Mouse (Mus musculus) C2C12 (cell line): Measurements from ENCODE around the gene Cyp27a1. TPM values are rescaled to one million over a fixed set of nuclear protein-coding genes. Genes with fewer than 3 reads are reported as not detected.

Experiments
- H3K27me3 ChIP-seq: one replicate; pipeline ENCODE4 v1.6.1; 2011; ENCODE audit not compliant: control insufficient read depth, insufficient read depth, insufficient read length
- H3K36me3 ChIP-seq: one replicate; pipeline ENCODE4 v1.6.1; 2011; ENCODE audit not compliant: control insufficient read depth, insufficient read depth
- H3K4me3 ChIP-seq: one replicate; pipeline ENCODE4 v1.5.1; 2011; ENCODE audit warnings: mild to moderate bottlenecking, control low read depth; ENCODE audit not compliant: poor library complexity, insufficient read depth, severe bottlenecking
- H3K79me2 ChIP-seq: one replicate; pipeline ENCODE4 v1.6.1; 2011; ENCODE audit not compliant: control insufficient read depth, insufficient read depth
- H3K79me3 ChIP-seq: one replicate; pipeline ENCODE4 v1.6.1; 2011; ENCODE audit warnings: low read depth, control low read depth
- H3ac ChIP-seq: one replicate; pipeline ENCODE3; 2011; ENCODE audit warnings: low read depth; ENCODE audit not compliant: control insufficient read depth, insufficient read length
- CEBPB ChIP-seq: IDR thresholded peaks from one replicate; pipeline ENCODE4 v1.6.1; 2011; ENCODE audit warnings: low read depth, mild to moderate bottlenecking, control low read depth, moderate library complexity
- CTCF ChIP-seq: IDR thresholded peaks from one replicate; pipeline ENCODE4 v1.5.1; 2011; ENCODE audit not compliant: control insufficient read depth, insufficient read depth, insufficient read length
- FOSL1 ChIP-seq: IDR thresholded peaks from one replicate; pipeline ENCODE4 v1.8.0; 2011; ENCODE audit warnings: mild to moderate bottlenecking, low read length; ENCODE audit not compliant: poor library complexity, insufficient read depth, severe bottlenecking
- MAX ChIP-seq: IDR thresholded peaks from one replicate; pipeline ENCODE4 v1.6.1; 2011; ENCODE audit warnings: mild to moderate bottlenecking, control low read depth
- MYOD1 ChIP-seq: IDR thresholded peaks from one replicate; pipeline ENCODE4 v1.6.1; 2011; ENCODE audit warnings: low read depth; ENCODE audit not compliant: control insufficient read depth, insufficient read length
- MYOG ChIP-seq: IDR thresholded peaks from one replicate; pipeline ENCODE4 v1.6.1; 2011; ENCODE audit not compliant: control insufficient read depth, insufficient read length; ENCODE audit errors: extremely low read depth
- USF1 ChIP-seq: IDR thresholded peaks from one replicate; pipeline ENCODE4 v1.6.1; 2011; ENCODE audit warnings: low read depth, mild to moderate bottlenecking, control low read depth, moderate library complexity
- polyA plus RNA-seq: library from polyadenylated mRNA; unstranded; fragments of >200 nt; fragmentation: generic; extraction: Trizol; gene quantifications from one replicate; pipeline ENCODE4 v1.2.1, GENCODE M21; 2012; ENCODE audit warnings: missing spikeins

Gene Cyp27a1
- polyA plus RNA-seq, 1 experiment: 0.05 TPM

- TF ChIP-seq USF1: no peak
- TF ChIP-seq FOSL1: no peak
- TF ChIP-seq CTCF: no peak
- TF ChIP-seq MYOD1: no peak
- no peak for TF ChIP-seq MAX
- TF ChIP-seq CEBPB: no peak
- Histone ChIP-seq H3ac (no peak overlapping the region), H3K4me3 (no peak overlapping the region)
These were observed 23.6 kb downstream of the Cyp27a1 start for GRCm38 (mm10) chr1:74736977-74737376.

DNA sequence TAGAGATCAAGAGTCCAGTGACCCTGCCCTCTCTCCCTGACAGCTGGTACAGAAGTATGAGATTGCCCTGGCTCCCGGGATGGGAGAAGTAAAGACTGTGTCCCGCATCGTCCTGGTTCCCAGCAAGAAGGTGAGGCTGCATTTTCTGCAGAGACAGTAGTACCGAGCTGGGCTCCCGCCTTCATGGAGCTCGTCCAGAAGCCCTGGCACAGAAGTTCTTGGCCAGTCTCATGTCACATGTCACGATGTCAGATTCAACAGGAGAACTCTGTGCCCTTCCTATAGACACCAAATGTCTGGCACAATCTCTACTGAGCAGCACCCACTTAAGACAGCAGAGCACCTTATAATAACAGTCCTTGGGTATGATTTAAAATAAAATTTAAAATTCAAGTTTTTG is 24.1 kb downstream of the Cyp27a1 start:
- Histone ChIP-seq H3K4me3 (no peak overlapping the region), H3K79me2 (no peaks in the 10 kb centered on the region), H3K27me3 (peaks cover 7% of the 10 kb centered on the region), H3ac (no peak overlapping the region), H3K36me3 (no peaks in the 10 kb centered on the region), H3K79me3 (no peaks in the 10 kb centered on the region)
- TF ChIP-seq MAX: no peak
- TF ChIP-seq MYOD1: no peak
- TF ChIP-seq USF1: no peak
- TF ChIP-seq MYOG: no peak
- TF ChIP-seq CEBPB: no peak
- TF ChIP-seq CTCF: no peak
- no peak for TF ChIP-seq FOSL1

More at GRCm38 (mm10) chr1:74736977-74737376, 23.6 kb downstream of the Cyp27a1 start:
- H3K79me3 ChIP-seq: no peaks in the 10 kb centered on the region
- H3K36me3 ChIP-seq: no peaks in the 10 kb centered on the region
- H3K27me3 ChIP-seq: peaks cover 7% of the 10 kb centered on the region
- H3K79me2 ChIP-seq: no peaks in the 10 kb centered on the region

DNA sequence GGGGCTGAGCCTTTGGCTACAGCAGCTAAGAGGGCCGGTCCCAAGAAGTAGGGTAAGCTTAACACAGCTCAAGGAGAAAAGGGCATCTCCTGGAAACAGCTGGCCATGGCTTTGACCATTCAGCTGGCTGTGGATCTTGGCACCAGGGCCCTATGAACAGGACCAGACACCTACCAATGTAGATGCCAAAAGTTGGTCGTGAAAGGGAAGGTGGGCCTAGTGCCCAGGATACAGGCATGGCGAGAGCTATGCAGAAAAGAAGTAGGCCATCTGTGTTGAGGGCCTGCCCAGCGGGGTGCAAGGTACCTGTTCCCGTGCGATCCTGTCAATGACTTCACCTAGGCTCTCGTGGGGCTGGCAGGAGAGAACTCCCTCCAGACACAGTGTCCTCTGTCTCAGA is 27.5 kb downstream of the Cyp27a1 start:
- no peaks in the 10 kb centered on the region for H3K79me2 ChIP-seq

GRCm38 (mm10) chr1:74747335-74747734 is 34.0 kb downstream of the Cyp27a1 start:
- no peaks in the 10 kb centered on the region for H3K79me3 ChIP-seq
- no peaks in the 10 kb centered on the region for H3K27me3 ChIP-seq
- TF ChIP-seq USF1 (no peak), MAX (no peak), FOSL1 (no peak), MYOD1 (no peak), CTCF (no peak), CEBPB (no peak), MYOG (no peak)
- no peak overlapping the region for H3K4me3 ChIP-seq
- H3K36me3 ChIP-seq: no peaks in the 10 kb centered on the region
- no peaks in the 10 kb centered on the region for H3K79me2 ChIP-seq
- no peak overlapping the region for H3ac ChIP-seq

More for the DNA sequence above, 27.5 kb downstream of the Cyp27a1 start:
- no peak overlapping the region for H3ac ChIP-seq
- peaks cover 4% of the 10 kb centered on the region for H3K27me3 ChIP-seq
- no peaks in the 10 kb centered on the region for H3K36me3 ChIP-seq
- no peak for TF ChIP-seq MYOD1
- no peak for TF ChIP-seq CTCF
- TF ChIP-seq MAX: no peak
- no peak for TF ChIP-seq USF1
- TF ChIP-seq FOSL1: no peak
- TF ChIP-seq CEBPB: no peak
- TF ChIP-seq MYOG: no peak
- no peaks in the 10 kb centered on the region for H3K79me3 ChIP-seq
- peak overlapping the region; percentile 6 for H3K4me3 ChIP-seq

- Histone ChIP-seq H3K79me2 (no peaks in the 10 kb centered on the region), H3K36me3 (no peaks in the 10 kb centered on the region), H3K4me3 (peak within 1 kb of the TSS; percentile 3), H3K27me3 (no peaks in the 10 kb centered on the region), H3K79me3 (no peaks in the 10 kb centered on the region), H3ac (peak within 1 kb of the TSS; percentile 12)
- TF ChIP-seq MYOD1 (peak; percentile 40), CTCF (peak; percentile 60), USF1 (no peak)
These were observed 35.4 kb downstream of the Cyp27a1 start, which contains the start of gene Prkag3 for GRCm38 (mm10) chr1:74748643-74749271. Gene Prkag3 (minus strand): TSS chr1:74749221.

DNA sequence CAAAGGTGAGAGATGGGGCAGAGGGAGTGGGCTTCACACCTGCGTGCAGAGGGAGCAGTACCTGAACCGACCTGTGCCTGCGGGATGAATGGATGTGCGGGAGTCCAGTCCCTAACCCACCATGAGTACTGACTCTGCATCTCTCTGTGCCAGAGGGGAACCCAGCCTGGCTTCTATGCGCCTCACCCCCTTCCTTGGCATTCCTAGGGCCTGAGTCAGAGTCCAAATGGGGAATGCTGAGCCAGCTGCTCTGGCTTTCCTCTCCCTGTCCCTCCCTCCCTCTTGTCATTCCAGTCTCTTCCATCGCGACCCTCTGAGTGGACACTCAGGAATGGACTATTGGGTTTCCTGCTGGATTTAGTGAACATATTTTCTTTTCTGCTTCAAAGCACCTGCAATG is 35.9 kb downstream of the Cyp27a1 start:
- Histone ChIP-seq H3ac (no peak overlapping the region), H3K4me3 (no peak overlapping the region), H3K27me3 (no peaks in the 10 kb centered on the region), H3K79me2 (no peaks in the 10 kb centered on the region), H3K79me3 (no peaks in the 10 kb centered on the region), H3K36me3 (no peaks in the 10 kb centered on the region)
- TF ChIP-seq USF1: no peak
- no peak for TF ChIP-seq CEBPB
- peak; percentile 49 for TF ChIP-seq MYOD1
